Mouse (Mus musculus) heart, postnatal 0 days (tissue): ENCODE measurements around the gene Dgkq.

Source experiments
- CTCF ChIP-seq: IDR thresholded peaks from 2 replicates; pipeline ENCODE4 v1.5.1; 2016; ENCODE audit warnings: antibody characterized with exemption, control low read depth, low read depth
- EP300 ChIP-seq: IDR thresholded peaks from 2 replicates; pipeline ENCODE4 v1.6.1; 2016; ENCODE audit warnings: antibody characterized with exemption, low read depth

- TF ChIP-seq CTCF (no peak), EP300 (no peak)
Observed at GRCm38 (mm10) chr5:108648937-108649576, 20.4 kb downstream of the Dgkq start.
